Mouse (Mus musculus) hindbrain, embryonic 14.5 days (tissue): Measurements from ENCODE around the gene Rpl34. TPM values are rescaled to one million over a fixed set of nuclear protein-coding genes. Genes with fewer than 3 reads are reported as not detected.

Experiments used
- ATAC-seq: fragments of 200-750 bp; cut with Nextera tagmentation; 2 replicates; pipeline ENCODE4 v1.8.0; 2017; ENCODE audit warnings: moderate number of reproducible peaks, mild to moderate bottlenecking, moderate TSS enrichment, moderate library complexity; ENCODE audit not compliant: low FRiP score
- DNase-seq: peaks from one replicate; pipeline ENCODE4 v3.0.0-alpha.2; 2015; ENCODE audit warnings: low spot score
- H3K27ac ChIP-seq: fragments of 300-500 bp; sonication (generic); 2 replicates; pipeline ENCODE4 v1.5.1; 2014; ENCODE audit warnings: mild to moderate bottlenecking, moderate library complexity
- H3K27me3 ChIP-seq: fragments of 300-500 bp; sonication (generic); 2 replicates; pipeline ENCODE4 v1.6.1; 2014; ENCODE audit warnings: mild to moderate bottlenecking, low read length, mixed read lengths; ENCODE audit not compliant: control insufficient read depth, insufficient read depth
- H3K36me3 ChIP-seq: fragments of 300-500 bp; sonication (generic); replicated peaks from 2 replicates; pipeline ENCODE4 v1.6.1; 2014; ENCODE audit not compliant: control insufficient read depth, insufficient read depth
- H3K4me1 ChIP-seq: fragments of 300-500 bp; sonication (generic); replicated peaks from 2 replicates; pipeline ENCODE4 v1.6.1; 2014; ENCODE audit warnings: antibody characterized with exemption, low read length, mixed read lengths; ENCODE audit not compliant: control insufficient read depth, insufficient read depth
- H3K4me2 ChIP-seq: fragments of 300-500 bp; sonication (generic); replicated peaks from 2 replicates; pipeline ENCODE4 v1.6.1; 2014; ENCODE audit warnings: mild to moderate bottlenecking, moderate library complexity
- H3K4me3 ChIP-seq: fragments of 300-500 bp; sonication (generic); replicated peaks from 2 replicates; pipeline ENCODE4 v1.5.1; 2014; ENCODE audit warnings: mild to moderate bottlenecking, low read length
- H3K9ac ChIP-seq: fragments of 300-500 bp; sonication (generic); 2 replicates; pipeline ENCODE4 v1.6.1; 2014
- H3K9me3 ChIP-seq: fragments of 300-500 bp; sonication (generic); 2 replicates; pipeline ENCODE4 v1.6.1; 2016; ENCODE audit warnings: low read length; ENCODE audit not compliant: control insufficient read depth
- WGBS: fragments of 180-500 bp; shearing (Covaris S2); extraction: QIAGEN DNeasy Blood & Tissue Kit; methylation state at CpG from one replicate; pipeline ENCODE4 v1.1.7; 2014; 5-methylcytosine and 5-hydroxymethylcytosine counted together
- polyA plus RNA-seq: library from polyadenylated mRNA; unstranded; fragments of >200 nt; fragmentation: Nextera tagmentation; extraction: Ambion mirVana; gene quantifications from 2 replicates; pipeline ENCODE4 v1.2.1, GENCODE M21; 2014

The Rpl34 gene
- polyA plus RNA-seq, 1 experiment from 2014 or later, result 662 TPM

- Histone ChIP-seq H3K4me3 (no peak overlapping the region), H3K27ac (no peak overlapping the region), H3K36me3 (peaks cover 32% of the 10 kb centered on the region), H3K9me3 (no peaks in the 10 kb centered on the region), H3K27me3 (no peaks in the 10 kb centered on the region), H3K4me1 (0 out of 2 replicates have a peak, but pooled peaks cover 7% of the 10 kb centered on the region), H3K9ac (no peak overlapping the region), H3K4me2 (no peak overlapping the region)
- 69% methylated on average over 9 of the region's 9 CpGs for WGBS
- ATAC-seq, result no peak
- peak; percentile 72 for DNase-seq
Observed at GRCm38 (mm10) chr3:130694041-130694593, 36.1 kb downstream of the Rpl34 start.

- Histone ChIP-seq H3K4me2 (peak overlapping the region; percentile 52), H3K9me3 (no peaks in the 10 kb centered on the region), H3K27ac (no peak overlapping the region), H3K27me3 (no peaks in the 10 kb centered on the region), H3K9ac (peak overlapping the region; percentile 6), H3K36me3 (peaks cover 21% of the 10 kb centered on the region), H3K4me1 (0 out of 2 replicates have a peak, but pooled peaks cover 7% of the 10 kb centered on the region), H3K4me3 (peak overlapping the region; percentile 23)
- DNase-seq (no peak), ATAC-seq (no peak)
- WGBS, result 40% methylated on average over 12 of the region's 12 CpGs
Observed at GRCm38 (mm10) chr3:130691596-130692170, 38.5 kb downstream of the Rpl34 start.

GRCm38 (mm10) chr3:130690834-130691595, 39.2 kb downstream of the Rpl34 start:
- no peak for ATAC-seq
- H3K27ac ChIP-seq, result no peak overlapping the region

GRCm38 (mm10) chr3:130689630-130690029, 40.6 kb downstream of the Rpl34 start:
- Histone ChIP-seq H3K27me3 (no peaks in the 10 kb centered on the region), H3K36me3 (0 out of 2 replicates have a peak, but pooled peaks cover 3% of the 10 kb centered on the region), H3K4me3 (no peak overlapping the region), H3K9me3 (no peaks in the 10 kb centered on the region), H3K27ac (no peak overlapping the region), H3K9ac (peak overlapping the region; percentile 24; the same call in 1 of the 2 replicates), H3K4me1 (0 out of 2 replicates have a peak, but pooled peaks cover 7% of the 10 kb centered on the region), H3K4me2 (peak overlapping the region; percentile 44)
- 20% methylated on average over 12 of the region's 12 CpGs for WGBS
- DNase-seq (peak; percentile 92), ATAC-seq (peak; percentile 49; the same call in 1 of the 2 replicates)

More at GRCm38 (mm10) chr3:130690834-130691595, 39.2 kb downstream of the Rpl34 start:
- Histone ChIP-seq H3K4me2 (peak overlapping the region; percentile 52), H3K36me3 (peaks cover 15% of the 10 kb centered on the region), H3K4me3 (peak overlapping the region; percentile 23), H3K4me1 (0 out of 2 replicates have a peak, but pooled peaks cover 7% of the 10 kb centered on the region), H3K27me3 (no peaks in the 10 kb centered on the region), H3K9ac (peak overlapping the region; percentile 6), H3K9me3 (no peaks in the 10 kb centered on the region)
- 14% methylated on average over 20 of the region's 20 CpGs for WGBS
- DNase-seq, result no peak

- H3K4me1 ChIP-seq, result 0 out of 2 replicates have a peak, but pooled peaks cover 7% of the 10 kb centered on the region
Observed at GRCm38 (mm10) chr3:130687051-130687450, 43.1 kb downstream of the Rpl34 start.

DNA sequence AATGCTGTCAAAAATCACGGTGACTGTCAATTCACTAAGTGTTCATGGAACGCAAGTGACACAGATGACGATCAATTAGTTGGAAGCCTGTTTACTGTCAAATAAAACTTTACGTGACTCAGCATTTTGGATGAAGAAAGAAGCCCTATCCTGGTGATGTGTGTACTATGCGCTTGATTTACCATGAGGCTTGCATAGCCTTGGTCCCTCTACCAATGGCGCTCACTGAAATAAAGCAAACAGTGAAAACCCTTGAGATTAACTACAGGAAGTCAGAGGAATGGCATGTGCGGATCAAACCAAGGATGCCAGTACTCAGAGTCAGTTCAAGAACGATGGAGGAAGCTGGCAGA, 45.2 kb downstream of the Rpl34 start:
- DNase-seq, result no peak
- 90% methylated on average over 8 of the region's 8 CpGs for WGBS
- H3K4me2 ChIP-seq, result no peak overlapping the region
- no peaks in the 10 kb centered on the region for H3K4me1 ChIP-seq
- no peaks in the 10 kb centered on the region for H3K36me3 ChIP-seq
- H3K9me3 ChIP-seq, result no peaks in the 10 kb centered on the region
- no peak overlapping the region for H3K27ac ChIP-seq
- H3K9ac ChIP-seq, result no peak overlapping the region
- ATAC-seq, result no peak
- H3K4me3 ChIP-seq, result no peak overlapping the region
- H3K27me3 ChIP-seq, result no peaks in the 10 kb centered on the region

More at GRCm38 (mm10) chr3:130687051-130687450, 43.1 kb downstream of the Rpl34 start:
- H3K9ac ChIP-seq, result no peak overlapping the region
- no peaks in the 10 kb centered on the region for H3K9me3 ChIP-seq
- no peak overlapping the region for H3K4me2 ChIP-seq
- ATAC-seq (no peak), DNase-seq (no peak)
- no peaks in the 10 kb centered on the region for H3K36me3 ChIP-seq
- H3K27me3 ChIP-seq, result no peaks in the 10 kb centered on the region
- no peak overlapping the region for H3K4me3 ChIP-seq
- WGBS, result 95% methylated on average over 1 of the region's 1 CpGs
- no peak overlapping the region for H3K27ac ChIP-seq

- Histone ChIP-seq H3K36me3 (no peaks in the 10 kb centered on the region), H3K9me3 (no peaks in the 10 kb centered on the region), H3K4me2 (no peak overlapping the region), H3K27ac (no peak overlapping the region), H3K4me3 (no peak overlapping the region), H3K4me1 (no peaks in the 10 kb centered on the region), H3K27me3 (no peaks in the 10 kb centered on the region), H3K9ac (no peak overlapping the region)
- ATAC-seq (no peak), DNase-seq (no peak)
- WGBS, result 72% methylated on average over 9 of the region's 9 CpGs
Observed at GRCm38 (mm10) chr3:130684276-130685013, 45.8 kb downstream of the Rpl34 start.

- Histone ChIP-seq H3K27ac (no peak overlapping the region), H3K4me3 (no peak overlapping the region), H3K27me3 (no peaks in the 10 kb centered on the region), H3K9ac (no peak overlapping the region), H3K4me1 (no peaks in the 10 kb centered on the region), H3K4me2 (no peak overlapping the region), H3K36me3 (no peaks in the 10 kb centered on the region), H3K9me3 (no peaks in the 10 kb centered on the region)
- WGBS, result 75% methylated on average over 8 of the region's 8 CpGs
- DNase-seq (no peak), ATAC-seq (no peak)
Observed at GRCm38 (mm10) chr3:130683836-130684235, 46.4 kb downstream of the Rpl34 start.

DNA sequence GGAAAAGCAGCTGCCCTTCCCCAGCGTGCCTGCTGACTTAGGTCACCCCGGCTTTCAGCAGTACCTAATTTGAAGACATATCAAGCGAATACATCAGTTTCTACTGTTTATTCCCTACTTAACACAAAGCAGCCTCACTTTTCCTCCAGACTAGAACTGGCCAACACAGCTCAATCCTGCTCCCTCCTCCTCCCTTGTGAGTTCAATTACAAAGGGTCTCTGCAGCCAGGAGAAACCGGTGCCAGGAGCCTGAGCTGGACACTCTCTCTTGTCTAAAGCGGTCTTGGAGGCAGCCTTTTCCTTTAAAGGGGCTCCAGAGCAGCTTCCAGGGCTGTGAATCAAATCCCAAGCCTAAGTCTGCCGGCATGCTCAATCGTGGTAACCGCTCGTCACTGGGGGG, 48.0 kb downstream of the Rpl34 start:
- H3K9me3 ChIP-seq, result no peaks in the 10 kb centered on the region
- ATAC-seq (no peak), DNase-seq (no peak)
- 87% methylated on average over 9 of the region's 9 CpGs for WGBS
- no peaks in the 10 kb centered on the region for H3K36me3 ChIP-seq
- no peaks in the 10 kb centered on the region for H3K4me1 ChIP-seq
- H3K4me3 ChIP-seq, result no peak overlapping the region
- no peak overlapping the region for H3K9ac ChIP-seq
- H3K27me3 ChIP-seq, result no peaks in the 10 kb centered on the region
- no peak overlapping the region for H3K27ac ChIP-seq
- H3K4me2 ChIP-seq, result no peak overlapping the region
